ENCODE assay signal across 9 mouse cellular contexts in genomic region chr17:29548994-29549393, GRCm38 (mm10). TPM values are rescaled to one million over a fixed set of nuclear protein-coding genes. Genes with fewer than 3 reads are reported as not detected.
DNase-seq lines count a peak whose midpoint lies in the region; ATAC-seq and TF ChIP-seq lines count a peak whose summit lies in the region.
"Had no signal": no experiment of that assay in that cellular context is flagged by ENCODE, and none has a peak within 500 bp of the region (broad histone marks: within the 10 kb centered on the region; RNA-seq: fewer than 3 reads in every experiment).

No protein-coding gene starts in this region.

- H3K9ac ChIP-seq in lung, postnatal 0 days (replicated peaks; ENCODE audit: low read depth): no peak overlapping the region
- H3K9ac ChIP-seq in forebrain, embryonic 16.5 days (replicated peaks; ENCODE audit: low read depth, low read length): no peak overlapping the region
- H3K9ac ChIP-seq in liver, embryonic 15.5 days: no peak overlapping the region
- H3K9ac ChIP-seq in stomach, postnatal 0 days (ENCODE audit: low read length): no peak overlapping the region

- ATAC-seq in lung, postnatal 0 days: no peak
- ATAC-seq in forebrain, embryonic 16.5 days: peak; percentile 19; the same call in 1 of the 2 replicates
- no peak for ATAC-seq in liver, embryonic 15.5 days (ENCODE audit: insufficient read depth)
- ATAC-seq in stomach, postnatal 0 days (ENCODE audit: low FRiP score, low TSS enrichment): 0 out of 2 replicates have a peak, but pooled peaks have one; percentile 1

- H3K27ac ChIP-seq in lung, postnatal 0 days (ENCODE audit: low read length): no peak overlapping the region
- H3K27ac ChIP-seq in forebrain, embryonic 16.5 days (ENCODE audit: low read length): no peak overlapping the region
- no peak overlapping the region for H3K27ac ChIP-seq in liver, embryonic 15.5 days (replicated peaks)
- H3K27ac ChIP-seq in stomach, postnatal 0 days (replicated peaks): no peak overlapping the region

- 33% methylated on average over 8 of the region's 8 CpGs for WGBS in lung, postnatal 0 days
- WGBS in forebrain, embryonic 16.5 days: 55% methylated on average over 8 of the region's 8 CpGs
- 25% methylated on average over 8 of the region's 8 CpGs for WGBS in liver, embryonic 15.5 days (ENCODE audit: insufficient replicate concordance)
- WGBS in stomach, postnatal 0 days: 41% methylated on average over 8 of the region's 8 CpGs

- H3K4me1 ChIP-seq in lung, postnatal 0 days (ENCODE audit: insufficient read depth, low read depth, low read length): peaks cover 8% of the 10 kb centered on the region; the same call in 1 of the 2 replicates
- H3K4me1 ChIP-seq in forebrain, embryonic 16.5 days (replicated peaks; ENCODE audit: control insufficient read depth, insufficient read depth, low read length): peaks cover 15% of the 10 kb centered on the region
- H3K4me1 ChIP-seq in liver, embryonic 15.5 days (replicated peaks): peaks cover 40% of the 10 kb centered on the region
- no peaks in the 10 kb centered on the region for H3K4me1 ChIP-seq in stomach, postnatal 0 days (replicated peaks; ENCODE audit: control insufficient read depth, insufficient read depth)

- H3K27me3 ChIP-seq in lung, postnatal 0 days (replicated peaks; ENCODE audit: insufficient read depth, low read length): no peaks in the 10 kb centered on the region
- H3K27me3 ChIP-seq in forebrain, embryonic 16.5 days (replicated peaks; ENCODE audit: control insufficient read depth, insufficient read depth, low read length): no peaks in the 10 kb centered on the region
- H3K27me3 ChIP-seq in liver, embryonic 15.5 days: no peaks in the 10 kb centered on the region
- H3K27me3 ChIP-seq in stomach, postnatal 0 days (ENCODE audit: control insufficient read depth, insufficient read depth, low read length): no peaks in the 10 kb centered on the region

- no peaks in the 10 kb centered on the region for H3K36me3 ChIP-seq in lung, postnatal 0 days (ENCODE audit: insufficient read depth, low read length)
- no peaks in the 10 kb centered on the region for H3K36me3 ChIP-seq in forebrain, embryonic 16.5 days (ENCODE audit: control insufficient read depth, insufficient read depth)
- H3K36me3 ChIP-seq in liver, embryonic 15.5 days (replicated peaks): no peaks in the 10 kb centered on the region
- no peaks in the 10 kb centered on the region for H3K36me3 ChIP-seq in stomach, postnatal 0 days (ENCODE audit: control insufficient read depth, insufficient read depth, low read length)

- no peak for TF ChIP-seq CTCF in lung, postnatal 0 days (IDR thresholded peaks at IDR 0.05)
- 0 out of 2 replicates have a peak, but pooled peaks have one; percentile 4 for TF ChIP-seq CTCF in stomach, postnatal 0 days (IDR thresholded peaks at IDR 0.05; ENCODE audit: low read depth)

- H3K9me3 ChIP-seq in lung, postnatal 0 days (ENCODE audit: low read length): no peaks in the 10 kb centered on the region
- no peaks in the 10 kb centered on the region for H3K9me3 ChIP-seq in forebrain, embryonic 16.5 days (ENCODE audit: control insufficient read depth, low read length)
- no peaks in the 10 kb centered on the region for H3K9me3 ChIP-seq in liver, embryonic 15.5 days (replicated peaks)
- H3K9me3 ChIP-seq in stomach, postnatal 0 days (ENCODE audit: control insufficient read depth, low read length): no peaks in the 10 kb centered on the region

- H3K4me3 ChIP-seq in lung, postnatal 0 days (ENCODE audit: low read depth, low read length): no peak overlapping the region
- H3K4me3 ChIP-seq in forebrain, embryonic 16.5 days (replicated peaks; ENCODE audit: low read length): peak overlapping the region; percentile 96
- H3K4me3 ChIP-seq in liver, embryonic 15.5 days (replicated peaks): peak overlapping the region; percentile 74
- H3K4me3 ChIP-seq in stomach, postnatal 0 days (ENCODE audit: low read depth, low read length): no peak overlapping the region

- TF ChIP-seq EP300 in lung, postnatal 0 days (IDR thresholded peaks at IDR 0.05): no peak
- no peak for TF ChIP-seq EP300 in stomach, postnatal 0 days (optimal IDR thresholded peaks at IDR 0.05)

- DNase-seq in lung, postnatal 0 days (ENCODE audit: low spot score): no peak
- no peak for DNase-seq in lung, adult 18-20 months
- no peak for DNase-seq in stomach, postnatal 0 days (ENCODE audit: low spot score)
- no peak for DNase-seq in Muller cell, postnatal 12 days (ENCODE audit: inconsistent ontology term)
- no peak for DNase-seq in layer of hippocampus, postnatal 36 days

- peak overlapping the region; percentile 99; the same call in 1 of the 2 replicates for H3K4me2 ChIP-seq in lung, postnatal 0 days (replicated peaks; ENCODE audit: low read depth, low read length)
- peak overlapping the region; percentile 97 for H3K4me2 ChIP-seq in forebrain, embryonic 16.5 days (ENCODE audit: low read length)
- peak overlapping the region; percentile 96 for H3K4me2 ChIP-seq in liver, embryonic 15.5 days
- peak overlapping the region; percentile 99 for H3K4me2 ChIP-seq in stomach, postnatal 0 days (replicated peaks; ENCODE audit: low read depth)

RNA-seq across cellular contexts. Expression of gene Gm17657, which starts 0.4 kb away (rescaled TPM):
- not detected in 2 replicates for polyA plus RNA-seq in lung, postnatal 0 days (2015; fragmentation: Nextera tagmentation; extraction: Ambion mirVana)
- not detected in 2 replicates for polyA plus RNA-seq in forebrain, embryonic 16.5 days (2015; fragmentation: Nextera tagmentation; extraction: Ambion mirVana)
- polyA plus RNA-seq in liver, embryonic 15.5 days (2015; fragmentation: Nextera tagmentation; extraction: Ambion mirVana): not detected in 2 replicates
- not detected in 2 replicates for polyA plus RNA-seq in stomach, postnatal 0 days (2015; fragmentation: Nextera tagmentation; extraction: Ambion mirVana)
- total RNA-seq in layer of hippocampus, postnatal 36 days (2021): not detected
- total RNA-seq: adrenal gland, postnatal 14 days; liver, adult 2 months had no signal
- polyA plus RNA-seq: liver, adult 2 months had no signal

RNA-seq across cellular contexts. Expression of gene Tbc1d22b, which starts 0.6 kb away (rescaled TPM):
- polyA plus RNA-seq in lung, postnatal 0 days (2015; fragmentation: Nextera tagmentation; extraction: Ambion mirVana): 5.9 and 6.7 TPM in 2 replicates
- 22.0 and 25.9 TPM in 2 replicates for polyA plus RNA-seq in forebrain, embryonic 16.5 days (2015; fragmentation: Nextera tagmentation; extraction: Ambion mirVana)
- 2.9 and 3.3 TPM in 2 replicates for polyA plus RNA-seq in liver, embryonic 15.5 days (2015; fragmentation: Nextera tagmentation; extraction: Ambion mirVana)
- polyA plus RNA-seq in stomach, postnatal 0 days (2015; fragmentation: Nextera tagmentation; extraction: Ambion mirVana): 6.9 and 7.8 TPM in 2 replicates
- total RNA-seq in layer of hippocampus, postnatal 36 days (2021): 10 to 100 TPM; 42.7 to 45.8 TPM

RNA-seq across cellular contexts. Expression of gene Tmem217, which starts 3.2 kb away (rescaled TPM):
- polyA plus RNA-seq in lung, postnatal 0 days (2015; fragmentation: Nextera tagmentation; extraction: Ambion mirVana): 0.31 and 0.76 TPM in 2 replicates
- 0.50 and 1.1 TPM in 2 replicates for polyA plus RNA-seq in forebrain, embryonic 16.5 days (2015; fragmentation: Nextera tagmentation; extraction: Ambion mirVana)
- 0.10 and 0.23 TPM in 2 replicates for polyA plus RNA-seq in liver, embryonic 15.5 days (2015; fragmentation: Nextera tagmentation; extraction: Ambion mirVana)
- polyA plus RNA-seq in stomach, postnatal 0 days (2015; fragmentation: Nextera tagmentation; extraction: Ambion mirVana): 0.22 and 0.42 TPM in 2 replicates
- not detected for total RNA-seq in layer of hippocampus, postnatal 36 days (2021)
- total RNA-seq: adrenal gland, postnatal 14 days; liver, adult 2 months had no signal
- polyA plus RNA-seq: liver, adult 2 months had no signal

RNA-seq across cellular contexts. Expression of gene Pim1, which starts 58.4 kb away (rescaled TPM):
- 30.0 and 49.5 TPM in 2 replicates for polyA plus RNA-seq in lung, postnatal 0 days (2015; fragmentation: Nextera tagmentation; extraction: Ambion mirVana)
- 11.4 and 11.8 TPM in 2 replicates for polyA plus RNA-seq in forebrain, embryonic 16.5 days (2015; fragmentation: Nextera tagmentation; extraction: Ambion mirVana)
- polyA plus RNA-seq in liver, embryonic 15.5 days (2015; fragmentation: Nextera tagmentation; extraction: Ambion mirVana): 93.3 and 93.5 TPM in 2 replicates
- 28.6 and 32.8 TPM in 2 replicates for polyA plus RNA-seq in stomach, postnatal 0 days (2015; fragmentation: Nextera tagmentation; extraction: Ambion mirVana)
- 1 to 10 TPM; 3.7 to 5.9 TPM for total RNA-seq in layer of hippocampus, postnatal 36 days (2021)

Comparison
In these comparisons a context has a peak if more than half of its experiments do, and no peak if none do; other contexts are left out.
1. ATAC-seq: peak in forebrain, embryonic 16.5 days (single experiment) and stomach, postnatal 0 days (single experiment); none in lung, postnatal 0 days (single experiment) and liver, embryonic 15.5 days (single experiment).
2. H3K4me3 ChIP-seq: peak in forebrain, embryonic 16.5 days (single experiment) and liver, embryonic 15.5 days (single experiment); none in lung, postnatal 0 days (single experiment) and stomach, postnatal 0 days (single experiment).
3. Peak in every context shown above with its lines, with median percentiles within 50 percentile points of each other: H3K4me2 ChIP-seq.